Mouse (Mus musculus) mouse trophoblast stem cell (cell line): ENCODE data around the gene Atp10a.
"Not testable (repeated sequence)": the region's sequence is repeated elsewhere in the genome, so short reads cannot be mapped to it uniquely, and the experiment has no call there.

Source experiments
- in situ Hi-C, 2 experiments: fragments of 300-500 bp; cut with MseI, MboI; formaldehyde crosslinking; loops; 2 replicates in 1 of 2; 3 replicates in 1 of 2; pipeline ENCODE4 v1.15.1; 2025

Gene Atp10a

GRCm38 (mm10) chr7:58787585-58787984 is 131.6 kb downstream of the Atp10a start:
- in situ Hi-C loops: no loop called here

- in situ Hi-C loops: no loop called here
Observed at GRCm38 (mm10) chr7:58788424-58789261, 132.7 kb downstream of the Atp10a start.

GRCm38 (mm10) chr7:58797281-58797680 is 141.3 kb downstream of the Atp10a start:
- in situ Hi-C loops: no loop called here

- in situ Hi-C loops: no loop called here
Observed at GRCm38 (mm10) chr7:58800916-58801315, 144.9 kb downstream of the Atp10a start.

- in situ Hi-C loops: no loop called here
Observed at GRCm38 (mm10) chr7:58801791-58802190, 145.8 kb downstream of the Atp10a start.

- in situ Hi-C loops: no loop called here
Observed at GRCm38 (mm10) chr7:58822147-58822681, 166.2 kb downstream of the Atp10a start.

- in situ Hi-C loops: no loop called here
Observed at GRCm38 (mm10) chr7:58824686-58825085, 168.7 kb downstream of the Atp10a start.

- in situ Hi-C loops: no loop called here
Observed at GRCm38 (mm10) chr7:58829111-58829510, 173.1 kb downstream of the Atp10a start.

- in situ Hi-C loops: not testable (repeated sequence)
Observed at GRCm38 (mm10) chr7:58836855-58837606, 181.1 kb downstream of the Atp10a start.

- in situ Hi-C loops: no loop called here
Observed at GRCm38 (mm10) chr7:58840367-58840766, 184.4 kb downstream of the Atp10a start.

GRCm38 (mm10) chr7:58841066-58841465 is 185.1 kb downstream of the Atp10a start:
- in situ Hi-C loops: no loop called here

- in situ Hi-C loops: no loop called here
Observed at GRCm38 (mm10) chr7:58842818-58843217, 186.9 kb downstream of the Atp10a start.

GRCm38 (mm10) chr7:58843767-58844445 is 187.9 kb downstream of the Atp10a start:
- in situ Hi-C loops: no loop called here

GRCm38 (mm10) chr7:58844449-58844848 is 188.5 kb downstream of the Atp10a start:
- in situ Hi-C loops: no loop called here

- in situ Hi-C loops: no loop called here
Observed at GRCm38 (mm10) chr7:58858921-58859320, 203.0 kb downstream of the Atp10a start.

GRCm38 (mm10) chr7:58863174-58863573 is 207.2 kb downstream of the Atp10a start:
- in situ Hi-C loops: no loop called here

GRCm38 (mm10) chr7:58866865-58867614 is 211.1 kb downstream of the Atp10a start:
- in situ Hi-C loops: no loop called here

GRCm38 (mm10) chr7:58870661-58871060 is 214.7 kb downstream of the Atp10a start:
- in situ Hi-C loops: no loop called here

GRCm38 (mm10) chr7:58873676-58874075 is 217.7 kb downstream of the Atp10a start:
- in situ Hi-C loops: no loop called here
